12 mouse cellular contexts compared by ENCODE assay signal in genomic region chr17:50428004-50428560, GRCm38 (mm10).
DNase-seq lines count a peak whose midpoint lies in the region; ATAC-seq and TF ChIP-seq lines count a peak whose summit lies in the region.
"Had no signal": no experiment of that assay in that cellular context is flagged by ENCODE, and none has a peak within 500 bp of the region (broad histone marks: within the 10 kb centered on the region; RNA-seq: fewer than 3 reads in every experiment).

No protein-coding gene starts in this region.

- H3K4me1 ChIP-seq in heart, embryonic 12.5 days (replicated peaks): no peaks in the 10 kb centered on the region; the same call in 1 of the 2 replicates
- H3K4me1 ChIP-seq in MEL (ENCODE audit: control insufficient read depth in 1 of 2, insufficient read depth in 2 of 2, low read length in 2 of 2): peaks cover 12 to 17% of the 10 kb centered on the region in 2 experiments
- peaks cover 4% of the 10 kb centered on the region; the same call in 1 of the 2 replicates for H3K4me1 ChIP-seq in forebrain, postnatal 0 days (ENCODE audit: insufficient read depth)
- peaks cover 17% of the 10 kb centered on the region for H3K4me1 ChIP-seq in midbrain, embryonic 12.5 days

- H3K27me3 ChIP-seq in heart, embryonic 12.5 days (replicated peaks): no peaks in the 10 kb centered on the region
- H3K27me3 ChIP-seq in MEL (ENCODE audit: control insufficient read depth in 1 of 2, insufficient read depth in 2 of 2, low read length in 2 of 2): no peaks in the 10 kb centered on the region
- no peaks in the 10 kb centered on the region for H3K27me3 ChIP-seq in forebrain, postnatal 0 days (ENCODE audit: insufficient read depth, low read length)
- no peaks in the 10 kb centered on the region for H3K27me3 ChIP-seq in midbrain, embryonic 12.5 days

- no peak for TF ChIP-seq POLR2A in MEL (IDR thresholded peaks at IDR 0.05; ENCODE audit: control insufficient read depth in 1 of 2, insufficient read depth in 1 of 2, low read depth in 1 of 2, low read length in 2 of 2, poor library complexity in 1 of 2)

- TF ChIP-seq EP300 in MEL (IDR thresholded peaks at IDR 0.05; ENCODE audit: low read depth in 1 of 2, low read length in 2 of 2): no peak

- TF ChIP-seq CTCF in MEL (IDR thresholded peaks at IDR 0.05 in 2 of 3, conservative IDR thresholded peaks at IDR 0.05 in 1 of 3; ENCODE audit: control insufficient read depth in 1 of 3, insufficient read depth in 1 of 3, low read depth in 2 of 3, low read length in 3 of 3, poor library complexity in 1 of 3, severe bottlenecking in 1 of 3): no peak
- TF ChIP-seq CTCF in forebrain, postnatal 0 days (IDR thresholded peaks at IDR 0.05; ENCODE audit: low read depth): no peak

- intact Hi-C loops in heart, postnatal 25 days (cut with DNase I): no loop called here

- no peak for ATAC-seq in heart, embryonic 12.5 days (ENCODE audit: insufficient number of reproducible peaks, low FRiP score)
- ATAC-seq in forebrain, postnatal 0 days: 0 out of 2 replicates have a peak, but pooled peaks have one; percentile 4
- peak; percentile 77 for ATAC-seq in midbrain, embryonic 12.5 days (ENCODE audit: low FRiP score, low read depth)

- H3K36me3 ChIP-seq in heart, embryonic 12.5 days: no peaks in the 10 kb centered on the region
- H3K36me3 ChIP-seq in MEL (ENCODE audit: control insufficient read depth in 1 of 2, insufficient read depth in 2 of 2, low read length in 2 of 2): peaks cover 0 to 25% of the 10 kb centered on the region in 2 experiments; a peak in 2 of 4 replicates
- no peaks in the 10 kb centered on the region for H3K36me3 ChIP-seq in forebrain, postnatal 0 days (ENCODE audit: insufficient read depth)
- no peaks in the 10 kb centered on the region for H3K36me3 ChIP-seq in midbrain, embryonic 12.5 days

- peak overlapping the region; percentile 31; the same call in 1 of the 2 replicates for H3K4me2 ChIP-seq in heart, embryonic 12.5 days
- H3K4me2 ChIP-seq in forebrain, postnatal 0 days (ENCODE audit: low read depth): no peak overlapping the region
- H3K4me2 ChIP-seq in midbrain, embryonic 12.5 days (replicated peaks): peak overlapping the region; percentile 38

- H3K9me3 ChIP-seq in heart, embryonic 12.5 days (replicated peaks): peaks cover 3% of the 10 kb centered on the region; the same call in 1 of the 2 replicates
- no peaks in the 10 kb centered on the region for H3K9me3 ChIP-seq in MEL (replicated peaks; ENCODE audit: insufficient read depth, low read length)
- no peaks in the 10 kb centered on the region for H3K9me3 ChIP-seq in forebrain, postnatal 0 days (ENCODE audit: low read length)
- no peaks in the 10 kb centered on the region for H3K9me3 ChIP-seq in midbrain, embryonic 12.5 days

- H3K27ac ChIP-seq in heart, embryonic 12.5 days (ENCODE audit: poor library complexity, severe bottlenecking): no peak overlapping the region
- H3K27ac ChIP-seq in MEL (ENCODE audit: control insufficient read depth, low read depth, low read length): no peak overlapping the region
- peak overlapping the region; percentile 42 for H3K27ac ChIP-seq in forebrain, postnatal 0 days (ENCODE audit: low read depth, low read length)
- peak overlapping the region; percentile 11 for H3K27ac ChIP-seq in midbrain, embryonic 12.5 days (replicated peaks)
- H3K27ac ChIP-seq: liver, embryonic 14.5 days had no signal

- TF ChIP-seq RAD21 in MEL (IDR thresholded peaks at IDR 0.05; ENCODE audit: low read depth, low read length): no peak

- 64% methylated on average over 5 of the region's 5 CpGs for WGBS in heart, embryonic 12.5 days
- 29% methylated on average over 5 of the region's 5 CpGs for WGBS in forebrain, postnatal 0 days
- WGBS in midbrain, embryonic 12.5 days: 35% methylated on average over 5 of the region's 5 CpGs

- no peak overlapping the region for H3K4me3 ChIP-seq in heart, embryonic 12.5 days
- no peak overlapping the region for H3K4me3 ChIP-seq in MEL (ENCODE audit: control insufficient read depth in 1 of 2, insufficient read depth in 1 of 2, low read depth in 2 of 2, low read length in 2 of 2)
- H3K4me3 ChIP-seq in forebrain, postnatal 0 days (ENCODE audit: low read depth, low read length): no peak overlapping the region
- H3K4me3 ChIP-seq in midbrain, embryonic 12.5 days: no peak overlapping the region
- H3K4me3 ChIP-seq: erythroblast, embryonic 14.5 days had no signal

- H3K79me2 ChIP-seq in MEL (ENCODE audit: control insufficient read depth, insufficient read depth, low read length, poor library complexity): no peaks in the 10 kb centered on the region

- DNase-seq in heart, postnatal 25 days (ENCODE audit: low spot score): no peak
- no peak for DNase-seq in MEL (ENCODE audit: low read depth, low spot score)
- DNase-seq in forebrain, postnatal 0 days: peak; percentile 11
- DNase-seq in thymus, postnatal 0 days (ENCODE audit: low spot score): no peak
- no peak for DNase-seq in lung, postnatal 25 days (ENCODE audit: low spot score)
- no peak for DNase-seq in adrenal gland, postnatal 25 days
- DNase-seq: cerebellum, postnatal 14 days; kidney, adult 9 months had no signal

- H3K9ac ChIP-seq in heart, embryonic 12.5 days: no peak overlapping the region
- H3K9ac ChIP-seq in MEL (ENCODE audit: control insufficient read depth, low read depth, low read length, poor library complexity, severe bottlenecking): no peak overlapping the region
- no peak overlapping the region for H3K9ac ChIP-seq in forebrain, postnatal 0 days
- no peak overlapping the region for H3K9ac ChIP-seq in midbrain, embryonic 12.5 days (replicated peaks)
- H3K9ac ChIP-seq: liver, embryonic 14.5 days had no signal

TF ChIP-seq in MEL, 35 proteins besides CTCF, POLR2A, EP300 and RAD21:
- TF ChIP-seq NRF1 (IDR thresholded peaks at IDR 0.05; ENCODE audit: insufficient read depth, low read depth, low read length, poor library complexity, severe bottlenecking) (no peak), RCOR1 (IDR thresholded peaks at IDR 0.05; ENCODE audit: low read depth, low read length) (0 out of 2 replicates have a peak, but pooled peaks have one; percentile 22)

Comparison
In these comparisons a context has a peak if more than half of its experiments do, and no peak if none do; other contexts are left out.
1. H3K27ac ChIP-seq: peak in forebrain, postnatal 0 days (single experiment) and midbrain, embryonic 12.5 days (single experiment); none in heart, embryonic 12.5 days (single experiment) and MEL (single experiment).